Mouse (Mus musculus): ENCODE measurements around the gene Fgl2. TPM values are rescaled to one million over a fixed set of nuclear protein-coding genes. Genes with fewer than 3 reads are reported as not detected.

Fgl2 gene
- total RNA-seq, 2 experiments from 2014 or later = 6.5 to 6.9 TPM

DNA sequence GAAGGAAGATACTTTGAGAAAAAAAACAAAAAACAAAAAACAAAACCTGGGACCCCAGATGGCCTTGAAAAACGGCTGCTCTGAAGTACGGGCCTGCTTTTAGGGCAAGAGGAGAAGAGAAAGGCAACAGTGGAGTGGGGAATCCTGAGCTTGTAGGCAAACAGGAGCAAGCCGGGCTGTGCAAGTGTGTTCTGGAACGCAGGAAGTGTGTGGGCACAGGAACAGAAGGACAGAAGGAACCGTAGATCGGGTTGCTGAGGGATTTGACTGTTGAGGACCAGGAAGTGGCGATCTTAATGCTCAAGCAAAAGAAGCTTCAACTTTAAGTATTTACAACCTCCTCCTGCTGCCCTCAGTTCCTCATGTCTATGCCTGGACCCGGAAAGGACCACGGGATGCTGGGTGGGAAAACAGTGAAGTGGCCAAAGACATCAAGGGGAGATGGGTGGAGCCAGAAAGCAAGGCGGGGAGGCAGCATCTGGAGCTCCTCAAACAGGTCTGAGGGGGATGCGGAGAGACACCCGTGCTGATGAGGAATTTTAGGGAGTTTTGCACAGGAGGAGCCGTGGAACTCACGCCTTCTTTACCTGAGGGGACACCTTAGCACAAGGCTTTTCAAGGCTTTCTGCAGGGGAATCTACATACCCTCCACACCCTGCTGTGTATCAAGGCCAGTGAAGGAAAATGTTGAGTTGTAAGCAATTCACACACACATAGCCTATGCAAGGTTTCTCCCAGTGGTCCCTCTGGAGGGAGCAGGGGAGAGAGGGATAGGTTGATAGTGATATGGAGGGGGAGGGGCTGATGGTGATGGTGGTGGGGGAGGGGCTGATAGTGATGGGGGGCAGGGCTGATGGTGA is 11.2 kb downstream of the Fgl2 start:
- no peak for DNase-seq (ENCODE audit: low spot score in 2 of 2)

DNA sequence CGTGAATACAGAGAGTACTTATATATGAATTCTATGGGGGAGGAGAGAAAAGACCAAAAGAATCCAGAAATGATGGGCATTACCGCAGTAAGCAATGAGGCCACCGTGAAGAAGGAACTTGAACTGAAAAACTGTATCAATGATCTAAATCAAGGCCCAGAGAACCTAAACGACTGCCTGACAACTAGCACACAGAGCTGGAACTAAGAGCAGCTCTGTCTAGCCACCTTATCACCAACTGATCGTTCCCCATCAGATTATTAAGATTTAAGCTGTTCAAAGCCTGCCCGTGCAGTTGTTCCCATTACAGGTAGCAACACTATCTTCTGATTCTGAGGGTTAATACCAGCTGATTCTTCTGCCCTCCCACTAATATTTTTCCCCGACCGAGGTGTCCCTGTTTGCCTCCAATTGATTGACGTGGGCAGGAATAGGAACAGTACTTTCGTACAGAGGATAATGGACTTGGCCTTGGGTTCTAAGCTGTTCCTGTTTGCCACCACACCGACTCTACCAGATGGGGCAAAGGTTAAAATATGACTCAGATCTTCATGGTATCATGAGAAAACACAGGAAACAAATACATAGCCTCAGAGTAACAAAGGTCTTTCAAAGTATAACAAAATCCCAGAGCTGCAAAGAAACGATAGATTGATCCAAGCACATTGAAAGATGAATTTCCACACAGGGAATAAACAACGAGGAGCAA is 12.0 kb downstream of the Fgl2 start:
- DNase-seq (ENCODE audit: low spot score in 2 of 2) = no peak

DNA sequence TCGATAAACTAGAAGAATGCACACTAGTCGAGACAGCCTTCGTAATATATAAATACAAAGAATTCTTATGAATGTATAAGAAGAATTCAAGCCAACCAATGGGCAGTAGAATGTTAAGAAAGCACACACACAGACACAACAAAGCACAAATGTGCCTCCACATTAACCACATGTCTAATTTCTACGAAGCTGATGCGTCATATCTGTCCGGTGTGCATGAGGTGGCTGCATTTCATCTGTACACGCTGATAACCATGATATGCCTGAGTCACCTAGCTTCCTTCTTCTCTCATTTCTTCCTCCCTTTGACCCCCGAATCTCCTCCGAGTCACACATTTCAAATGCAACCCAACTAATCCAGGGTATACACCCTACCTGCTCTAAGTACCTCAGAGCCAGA is 12.5 kb downstream of the Fgl2 start:
- DNase-seq (ENCODE audit: low spot score in 2 of 2) = no peak

DNA sequence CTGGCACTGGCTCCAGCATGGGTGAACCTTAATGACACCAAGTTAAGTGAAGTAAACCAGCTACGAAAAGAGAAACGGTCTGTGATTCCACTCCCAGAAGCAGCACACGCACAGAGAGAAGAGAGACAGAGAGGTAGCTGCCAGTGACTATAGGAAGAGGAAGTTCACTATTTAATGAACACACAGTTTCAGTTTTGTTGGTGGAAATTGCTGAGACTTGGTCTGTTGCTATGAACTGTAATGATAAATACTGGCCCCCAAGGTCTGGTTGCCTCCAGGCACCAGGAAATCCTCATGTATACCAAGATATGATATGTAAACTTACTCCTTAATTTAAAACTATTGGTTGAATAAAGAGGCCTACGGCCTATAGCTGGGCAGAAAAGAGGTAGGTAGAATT is 14.0 kb downstream of the Fgl2 start:
- no peak for DNase-seq (ENCODE audit: low spot score in 2 of 2)

DNA sequence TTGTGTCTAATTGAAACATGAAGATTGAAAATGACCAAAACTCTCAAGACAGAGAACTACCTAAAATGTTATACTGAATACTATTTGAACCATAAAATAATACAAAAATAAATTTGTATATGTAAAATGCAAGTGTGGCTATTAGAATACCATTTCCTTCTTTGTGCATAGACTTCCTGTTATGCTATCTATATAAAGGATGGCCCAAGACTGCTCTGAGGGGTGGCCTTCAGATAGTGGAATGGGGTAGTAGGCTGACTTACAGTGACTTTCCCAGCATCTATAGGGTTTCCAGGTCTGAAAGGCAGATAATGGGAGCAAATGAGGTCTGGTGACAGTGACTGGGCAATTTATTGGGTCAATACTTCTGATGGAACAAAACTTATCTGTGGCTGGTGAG is 14.9 kb downstream of the Fgl2 start:
- no peak for DNase-seq (ENCODE audit: low spot score in 2 of 2)

DNA sequence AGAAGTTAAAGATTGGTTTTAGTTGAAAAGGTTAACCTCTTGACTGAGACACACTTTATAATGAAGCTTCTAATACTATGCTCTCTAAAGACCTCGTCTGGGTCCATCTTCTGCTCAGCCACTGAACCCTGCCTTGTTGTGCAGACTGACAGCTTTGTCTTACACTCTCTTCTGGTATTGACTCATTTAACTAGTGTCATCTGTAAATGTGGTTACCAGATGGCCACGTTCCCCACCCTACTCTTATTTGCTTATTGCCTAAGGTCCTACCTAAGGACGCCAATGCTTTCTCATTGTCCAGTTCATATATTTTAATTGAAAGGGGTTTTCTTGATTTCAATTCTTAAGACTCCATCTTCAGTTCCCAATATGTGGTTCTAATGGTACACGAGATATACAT is 16.4 kb downstream of the Fgl2 start:
- no peak for DNase-seq (ENCODE audit: low spot score in 2 of 2)

DNA sequence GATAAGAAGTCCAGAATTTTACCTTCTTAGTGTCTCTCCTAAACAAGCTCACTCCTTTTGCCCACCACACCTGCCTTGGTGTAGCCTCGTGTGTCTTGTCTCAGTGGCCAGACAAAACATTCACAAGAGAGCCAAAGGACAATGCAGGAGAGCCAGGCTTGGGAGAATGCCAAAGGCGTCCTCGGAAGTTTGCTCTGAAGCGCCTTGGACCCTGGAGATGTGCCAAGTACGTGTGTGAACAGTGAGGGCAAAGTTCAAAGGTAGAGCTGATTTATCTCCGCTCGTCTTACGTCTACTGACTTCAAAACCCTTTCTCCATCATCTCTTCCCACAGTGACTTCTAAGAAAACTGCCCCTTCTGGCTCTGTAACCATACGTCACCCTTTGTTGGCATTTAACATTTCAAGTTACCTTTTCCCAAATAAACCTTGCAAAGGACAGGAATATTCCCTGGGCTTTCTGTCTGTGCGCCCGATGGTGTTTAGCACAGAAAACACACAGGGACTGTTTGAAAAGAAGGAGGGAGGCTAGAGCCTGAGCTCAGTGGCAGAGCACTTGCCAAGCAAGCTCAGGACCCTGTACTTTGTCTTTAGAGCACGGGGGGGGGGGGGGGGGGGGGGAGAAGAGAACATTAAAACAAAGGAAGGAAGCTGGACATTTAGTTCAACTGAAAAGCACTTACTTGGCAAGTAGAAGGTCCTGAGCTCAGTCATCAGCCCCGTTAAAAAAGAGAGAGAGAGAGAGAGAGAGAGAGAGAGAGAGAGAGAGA is 19.4 kb downstream of the Fgl2 start:
- DNase-seq (ENCODE audit: low spot score in 2 of 2) = no peak

DNA sequence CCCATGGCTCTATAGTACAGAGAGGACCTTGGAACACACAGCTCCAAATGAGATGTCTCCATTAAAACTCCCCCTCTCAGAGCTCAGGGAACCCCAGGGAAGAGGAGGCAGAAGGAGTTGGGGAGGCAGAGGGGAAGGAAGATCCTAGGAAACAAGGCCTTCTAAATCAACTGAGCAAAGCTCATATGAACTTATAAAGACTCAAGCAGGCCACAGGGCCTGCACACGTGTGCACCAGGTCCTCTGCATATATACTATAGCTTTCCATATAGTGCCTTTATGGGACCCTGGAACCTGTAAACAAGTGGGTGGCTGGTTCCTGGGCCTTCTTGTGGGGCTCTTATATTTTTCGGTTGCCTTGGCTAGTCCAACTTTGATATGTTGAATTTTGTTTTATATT is 22.1 kb downstream of the Fgl2 start:
- no peak for DNase-seq (ENCODE audit: low spot score in 2 of 2)

DNA sequence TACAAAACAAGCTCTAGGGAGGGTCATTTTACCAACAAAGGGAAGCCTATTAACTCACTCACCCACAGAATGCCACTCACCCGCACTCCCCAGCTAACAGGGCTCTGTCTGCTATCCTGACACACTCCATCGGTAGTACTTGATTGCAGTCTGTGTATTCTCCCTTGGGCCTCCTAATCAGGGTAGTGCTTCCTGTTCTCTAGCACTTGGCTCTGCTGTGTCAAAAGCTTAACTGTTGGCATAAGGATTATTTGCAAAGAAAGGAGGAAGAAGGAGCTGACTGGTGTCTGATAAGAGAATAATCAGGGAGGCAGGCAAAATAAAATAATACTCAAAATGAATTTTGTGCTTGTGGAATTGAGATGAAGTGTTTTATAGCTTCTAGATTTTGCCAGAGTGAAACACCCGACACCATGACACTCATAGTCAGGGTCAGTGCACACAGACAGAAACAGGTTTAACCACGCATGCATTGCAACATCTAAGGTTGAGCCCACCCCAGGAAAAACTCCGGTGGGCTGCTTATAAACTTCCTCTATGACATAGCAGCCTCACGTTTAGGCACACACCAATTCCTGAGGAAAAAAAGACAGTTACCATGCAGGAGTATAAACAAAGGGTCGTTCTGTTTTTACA is 22.9 kb downstream of the Fgl2 start:
- DNase-seq (ENCODE audit: low spot score in 2 of 2) = no peak

DNA sequence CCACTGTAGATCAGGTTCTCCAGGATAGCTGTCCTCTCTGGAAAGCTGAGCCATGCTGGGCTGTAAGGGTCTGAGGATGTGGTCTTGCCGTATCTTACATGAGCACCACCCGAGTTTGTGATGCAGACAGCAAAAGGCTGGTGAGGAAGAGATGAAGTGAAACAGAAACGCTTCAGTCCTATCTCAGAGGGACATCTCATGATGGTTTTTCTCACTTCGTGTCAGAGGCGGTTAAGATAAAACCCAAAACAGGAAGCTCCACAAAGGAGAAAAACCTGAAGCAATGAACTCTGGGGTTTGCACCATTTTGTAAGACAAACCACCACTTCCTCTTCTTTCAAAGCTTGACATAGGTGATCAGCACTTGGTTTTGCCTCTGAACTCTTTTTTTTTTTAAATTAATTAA is 38.8 kb downstream of the Fgl2 start:
- no peak for DNase-seq (ENCODE audit: low spot score in 2 of 2)

DNA sequence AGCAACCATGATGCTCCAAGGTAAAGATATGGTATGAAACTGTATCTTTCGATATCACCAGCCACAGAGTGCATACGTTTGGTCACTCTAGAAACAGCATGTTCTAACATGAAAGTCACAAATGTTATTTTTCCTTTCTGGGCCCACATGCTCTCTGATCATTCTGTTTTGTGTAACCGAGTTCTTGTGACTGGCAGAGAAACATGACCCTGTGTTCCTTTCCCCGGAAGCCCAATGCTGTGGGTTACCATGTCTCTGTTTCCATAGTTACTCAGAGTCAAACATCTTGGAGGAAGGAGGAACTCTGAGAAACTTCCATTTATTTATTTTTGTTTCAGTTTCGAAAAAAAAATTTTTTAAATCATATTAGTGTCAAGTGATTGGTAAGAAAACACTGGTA is 39.6 kb downstream of the Fgl2 start:
- no peak for DNase-seq (ENCODE audit: low spot score in 2 of 2)

DNA sequence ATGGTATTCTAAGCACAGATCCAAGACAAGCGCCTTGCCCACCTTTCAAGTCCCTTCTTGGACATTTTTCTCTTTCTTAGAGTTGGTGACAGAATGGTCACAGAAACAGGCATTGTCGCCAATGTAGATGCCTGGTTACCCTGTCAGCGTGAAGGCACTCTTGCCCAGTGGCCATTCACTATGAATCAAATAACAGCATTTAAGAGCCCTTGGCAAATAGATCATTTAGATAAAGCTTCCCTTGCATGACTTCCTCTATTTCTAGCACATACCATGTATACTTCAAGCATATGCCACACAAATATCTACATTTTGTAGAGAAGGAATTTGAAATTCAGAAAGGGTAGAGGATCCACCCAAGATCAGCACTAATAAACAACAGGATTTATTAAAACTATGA is 40.9 kb downstream of the Fgl2 start:
- DNase-seq (ENCODE audit: low spot score in 2 of 2) = no peak

DNA sequence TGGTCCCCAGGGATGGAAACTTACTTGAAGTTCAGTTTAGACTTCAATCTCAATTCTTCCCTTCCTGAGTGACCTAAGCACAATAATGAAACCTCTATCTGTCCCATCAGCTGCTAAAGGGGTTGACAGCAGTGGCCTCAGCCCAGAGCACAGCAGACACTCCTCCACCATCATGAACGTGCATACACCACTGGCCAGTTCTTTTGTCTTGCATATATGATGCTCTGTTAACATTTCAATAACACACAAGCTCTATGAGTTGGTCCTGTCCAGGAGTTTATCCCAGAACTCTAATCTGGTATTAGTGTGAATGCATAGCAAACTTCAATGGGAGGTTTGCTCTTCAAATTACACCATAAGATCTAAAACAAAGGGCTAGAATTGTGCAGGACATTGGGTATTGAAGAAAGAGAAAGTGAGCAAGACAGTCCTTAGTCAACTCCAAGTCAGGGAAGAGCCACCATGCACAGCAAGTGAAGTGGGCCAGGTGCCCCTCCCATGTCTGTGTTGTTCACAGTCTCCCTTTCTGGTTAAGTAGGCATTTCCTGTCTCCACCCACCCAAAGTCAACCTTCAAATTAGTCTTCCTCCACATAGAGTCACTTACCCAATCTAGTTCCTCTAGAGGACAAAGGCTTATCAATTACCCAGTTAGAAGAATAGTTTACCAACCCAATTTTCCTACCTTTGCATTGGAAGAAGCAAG is 41.8 kb downstream of the Fgl2 start:
- no peak for DNase-seq (ENCODE audit: low spot score in 2 of 2)

DNA sequence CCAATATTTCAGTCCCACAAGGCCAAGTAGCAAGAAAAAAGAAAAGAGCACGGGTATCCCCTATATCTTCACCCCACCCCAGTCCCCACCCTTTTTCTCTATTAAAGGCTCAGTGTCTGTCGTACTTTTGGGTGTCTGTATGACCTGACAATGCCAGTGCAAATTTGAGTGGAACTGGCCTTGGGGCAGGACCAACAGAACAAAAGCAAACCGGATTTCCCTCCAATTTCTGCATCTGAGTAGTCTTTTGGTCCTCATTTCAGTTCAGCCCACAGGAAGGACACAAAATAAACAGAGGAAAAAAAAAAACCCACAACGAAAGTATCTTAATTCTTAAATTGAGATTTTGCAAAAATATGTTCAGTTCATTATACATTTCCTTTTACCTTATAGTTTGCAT is 46.2 kb downstream of the Fgl2 start:
- DNase-seq (ENCODE audit: low spot score in 2 of 2) = no peak

DNA sequence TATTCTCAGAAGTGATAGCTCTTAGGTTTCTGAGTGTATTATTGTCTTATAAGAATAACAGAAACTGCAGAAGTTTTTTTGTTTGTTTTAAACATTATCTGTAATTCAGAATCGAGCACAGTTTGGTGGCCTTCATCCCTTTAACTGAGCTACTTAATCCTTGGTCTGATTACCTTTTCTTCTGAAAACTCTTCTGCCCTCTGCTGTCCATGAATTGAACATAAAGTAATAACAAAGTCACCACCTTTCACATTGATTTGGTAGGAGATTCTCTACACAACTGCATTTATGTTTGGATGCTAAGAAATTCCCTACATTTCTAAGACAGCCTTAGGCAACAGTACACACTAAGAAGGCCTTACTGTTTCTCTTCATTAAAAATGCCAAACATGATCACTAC is 48.2 kb downstream of the Fgl2 start:
- DNase-seq (ENCODE audit: low spot score in 2 of 2) = no peak

DNA sequence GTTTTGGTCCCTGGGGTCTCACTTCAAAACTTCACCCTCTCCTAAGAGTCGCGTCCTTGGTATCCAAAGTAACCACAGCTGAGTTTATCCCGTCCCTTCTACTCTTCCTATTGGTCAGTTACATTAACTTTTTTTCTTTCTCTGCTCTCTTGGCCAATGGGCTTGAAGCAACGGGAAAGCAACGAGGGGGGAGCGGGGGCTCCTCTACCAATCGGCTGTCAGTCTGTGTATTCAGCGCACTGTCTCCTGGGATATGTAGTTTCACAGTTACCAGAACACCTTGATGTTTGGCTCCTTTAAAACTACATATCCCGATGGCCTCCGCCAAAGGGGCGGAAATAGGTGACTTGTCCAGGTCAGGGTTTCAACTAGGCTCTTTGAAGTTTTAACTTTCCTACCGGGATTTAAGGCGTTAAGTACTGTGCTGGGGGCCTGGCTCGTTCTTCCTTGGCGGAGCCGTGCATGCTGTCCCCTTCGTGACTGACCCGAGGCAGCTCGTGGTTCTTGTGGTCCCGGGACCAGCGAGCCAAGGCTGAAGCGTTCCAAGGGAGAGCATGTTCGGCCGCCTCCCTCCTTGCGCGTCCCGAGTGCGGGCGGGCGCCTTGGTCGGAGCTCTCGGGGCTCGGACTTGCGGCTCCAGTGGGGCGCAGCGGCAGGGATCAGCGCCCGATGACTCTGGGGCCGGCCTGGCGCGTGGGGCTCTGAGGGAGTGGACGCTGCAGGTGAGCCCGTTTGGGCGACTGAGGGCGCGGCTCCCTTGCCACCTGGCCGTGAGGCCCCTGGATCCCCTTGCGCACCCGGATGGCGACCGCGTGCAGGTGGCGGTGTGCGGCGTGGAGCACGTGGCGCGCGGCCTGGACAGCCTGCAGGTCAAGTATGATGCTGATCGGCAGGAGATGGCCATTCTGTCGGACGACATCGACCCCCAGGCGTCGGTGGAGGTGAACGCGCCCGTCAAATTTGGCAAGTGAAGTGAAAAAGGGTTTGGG is 52.5 kb downstream of the Fgl2 start, which contains the start of the genes Ccdc146 and Fam185a:
Gene Ccdc146 (minus strand): TSS at position 64 of the 989 bp plus-strand sequence.
Gene Fam185a (plus strand): TSS at position 345 of the 989 bp plus-strand sequence.
- peak; percentile 58 to 84 for DNase-seq (ENCODE audit: low spot score in 2 of 2)

DNA sequence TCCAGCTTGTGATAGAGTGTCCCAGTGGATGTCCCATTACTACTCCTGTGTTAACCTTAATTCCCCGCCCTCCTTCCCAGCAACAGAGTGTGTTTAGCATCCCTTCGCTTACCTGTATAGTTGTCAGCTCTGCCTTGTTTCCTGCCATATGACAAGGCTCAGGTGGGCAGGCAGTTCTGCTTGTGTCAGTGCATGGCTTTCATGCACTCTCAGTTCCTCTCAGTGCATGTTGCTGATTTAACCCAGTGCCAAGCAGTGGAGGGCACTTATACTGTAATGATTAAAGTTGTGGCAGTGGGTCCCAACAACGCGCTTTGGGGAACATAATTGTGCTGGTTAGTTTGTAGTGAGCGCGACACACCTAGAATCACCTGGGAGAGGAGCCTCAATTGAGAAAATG is 54.2 kb downstream of the Fgl2 start:
- no peak for DNase-seq (ENCODE audit: low spot score in 2 of 2)

All from adrenal gland, postnatal 4 days (tissue).